Mouse (Mus musculus): ENCODE results near the gene Stk33.

- TF ChIP-seq CTCF (IDR thresholded peaks at IDR 0.05; ENCODE audit: control insufficient read depth, insufficient read depth, low read length) (no peak), POLR2A (IDR thresholded peaks at IDR 0.05; ENCODE audit: borderline replicate concordance, control insufficient read depth, low read depth, low read length) (no peak)
Observed at GRCm38 (mm10) chr7:109231881-109232321, 207.0 kb downstream of the Stk33 start.
